Mouse (Mus musculus): Measurements from ENCODE around the gene Klf16.

Klf16 gene

GRCm38 (mm10) chr10:80576351-80577194 is 548 bp downstream of the Klf16 start:
- in situ Hi-C loops (cut with MboI, MseI): loop anchor here (5.0 kb wide), 1 partner anchor 106 kb away; no protein-coding TSS in a partner anchor

DNA sequence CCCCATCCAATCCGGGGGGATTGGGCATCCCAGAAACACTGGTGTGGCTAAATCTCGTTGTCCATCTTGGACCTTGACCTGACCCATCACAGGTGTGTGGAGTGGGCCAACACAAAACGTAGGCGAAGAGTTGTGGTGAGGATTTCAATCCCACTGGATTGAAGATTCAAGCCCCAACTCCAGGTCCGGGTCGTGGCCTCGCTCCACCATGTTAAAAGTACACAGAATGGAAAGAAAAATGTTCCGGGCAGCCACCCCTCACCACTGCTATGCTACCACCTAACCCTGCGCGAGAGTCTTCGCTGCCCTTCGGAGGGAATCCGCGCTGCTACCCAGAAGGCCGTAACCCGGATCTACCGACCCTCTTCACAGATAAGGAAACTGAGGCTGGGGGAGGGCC is 1.2 kb downstream of the Klf16 start:
- in situ Hi-C loops (cut with MboI, MseI): loop anchor here (5.0 kb wide), 1 partner anchor 106 kb away; no protein-coding TSS in a partner anchor

DNA sequence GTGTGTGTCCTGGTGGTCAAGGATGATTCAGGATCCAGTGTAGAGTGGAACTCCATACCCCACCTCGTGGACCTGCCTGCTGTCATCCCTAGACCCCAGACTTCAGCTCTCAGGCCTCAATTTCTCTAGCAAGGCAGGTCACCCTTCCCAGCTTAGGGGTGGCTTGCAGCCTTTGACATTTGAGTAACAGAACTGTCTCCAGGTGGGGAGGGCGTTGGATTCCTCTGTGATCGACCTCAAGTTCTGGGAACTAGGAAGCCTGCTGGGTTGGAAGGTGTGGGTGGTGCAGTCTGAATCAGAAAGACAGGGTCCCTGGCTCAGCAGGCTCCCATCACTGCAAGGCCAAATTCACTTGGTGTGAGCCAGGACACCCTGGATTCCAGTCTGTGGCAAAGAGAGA is 2.2 kb downstream of the Klf16 start:
- in situ Hi-C loops (cut with MboI, MseI): loop anchor here (5.0 kb wide), 1 partner anchor 107 kb away; no protein-coding TSS in a partner anchor

GRCm38 (mm10) chr10:80573944-80574343 is 3.2 kb downstream of the Klf16 start:
- in situ Hi-C loops (cut with MboI, MseI): no loop called here

GRCm38 (mm10) chr10:80572477-80572876 is 4.6 kb downstream of the Klf16 start:
- in situ Hi-C loops (cut with MboI, MseI): no loop called here

- in situ Hi-C loops (cut with MboI, MseI): no loop called here
Measured at GRCm38 (mm10) chr10:80570871-80571836, 6.0 kb downstream of the Klf16 start.

DNA sequence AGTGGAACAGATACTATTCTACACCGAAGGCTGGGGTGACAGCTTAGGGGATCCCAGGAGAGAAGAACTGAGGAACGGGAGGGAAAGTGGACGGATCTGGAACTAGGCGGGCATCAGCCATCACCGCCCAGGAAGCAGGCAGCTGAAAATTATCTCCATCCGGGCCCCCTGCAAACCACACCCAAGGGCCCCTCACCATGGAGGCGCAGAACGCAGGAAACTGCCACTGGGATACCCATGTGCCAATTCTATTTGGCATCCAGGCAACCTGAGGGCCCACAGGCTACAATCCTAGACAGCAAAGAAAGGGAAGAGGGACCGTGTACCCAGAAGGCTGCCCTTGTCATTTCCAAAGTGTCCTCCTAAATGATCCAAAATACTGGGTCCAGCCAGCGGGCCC is 6.7 kb downstream of the Klf16 start:
- in situ Hi-C loops (cut with MboI, MseI): no loop called here

- in situ Hi-C loops (cut with MboI, MseI): no loop called here
Measured at GRCm38 (mm10) chr10:80569664-80570066, 7.5 kb downstream of the Klf16 start.

- in situ Hi-C loops (cut with MboI, MseI): no loop called here
Measured at GRCm38 (mm10) chr10:80568876-80569275, 8.2 kb downstream of the Klf16 start.

- in situ Hi-C loops (cut with MboI, MseI): no loop called here
Measured at GRCm38 (mm10) chr10:80566375-80567092, 10.6 kb downstream of the Klf16 start.

- in situ Hi-C loops (cut with MboI, MseI): no loop called here
Measured at GRCm38 (mm10) chr10:80561116-80561944, 15.8 kb downstream of the Klf16 start, which contains the start of gene Rexo1. Gene Rexo1, minus strand, starts transcription at chr10:80561560.

GRCm38 (mm10) chr10:80560621-80561020 is 16.5 kb downstream of the Klf16 start:
- in situ Hi-C loops (cut with MboI, MseI): no loop called here

DNA sequence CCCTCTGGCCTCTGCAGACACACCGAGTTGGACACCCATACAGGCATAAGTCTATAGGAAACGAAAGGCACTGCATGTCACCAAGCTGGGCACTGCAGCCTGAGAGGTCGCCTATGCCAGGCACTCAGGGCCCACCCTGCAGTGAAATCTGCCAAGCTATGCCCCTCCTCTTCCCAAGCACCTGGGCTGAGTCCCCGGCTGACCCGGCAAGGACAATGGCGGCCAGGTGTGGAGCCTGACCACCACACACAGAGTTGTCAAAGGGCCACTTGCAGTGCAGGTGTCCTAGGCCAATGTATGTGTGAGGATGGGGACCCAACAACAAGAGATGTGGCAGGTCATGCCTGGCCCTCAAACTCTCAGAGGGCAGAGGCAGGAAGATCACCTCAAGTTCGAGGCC is 17.7 kb downstream of the Klf16 start:
- in situ Hi-C loops (cut with MboI, MseI): no loop called here

DNA sequence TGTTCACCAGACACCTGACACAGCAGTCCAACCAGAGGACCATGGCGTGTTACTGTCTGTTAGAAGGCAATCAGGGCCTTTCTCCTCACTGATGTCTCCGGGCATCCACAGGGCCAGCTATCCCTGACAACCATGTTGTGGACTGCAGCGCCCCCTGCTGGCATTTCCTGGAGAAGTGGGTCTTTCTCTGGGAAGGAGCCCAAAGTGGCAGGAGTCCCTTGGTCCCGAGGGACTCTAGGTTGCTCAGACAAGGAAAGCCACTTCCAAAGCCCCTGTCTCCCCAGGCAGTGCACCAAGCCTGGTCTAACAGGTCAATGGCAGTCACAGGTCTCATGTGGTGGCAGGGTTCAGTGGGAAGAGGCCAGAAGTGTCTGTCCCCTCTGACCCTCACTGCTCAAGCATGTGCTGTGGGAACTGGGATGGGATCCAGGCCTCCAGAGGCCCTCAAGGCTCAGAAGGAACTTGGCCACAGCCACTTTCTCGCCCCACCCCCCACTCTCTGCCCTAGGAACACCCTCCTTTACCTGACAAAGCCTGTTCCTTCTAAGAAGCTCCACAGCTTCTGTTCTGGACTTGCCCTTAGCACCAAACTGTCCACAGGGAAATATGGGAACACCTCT is 19.7 kb downstream of the Klf16 start:
- in situ Hi-C loops (cut with MboI, MseI): no loop called here

- in situ Hi-C loops (cut with MboI, MseI): no loop called here
Measured at GRCm38 (mm10) chr10:80553997-80554396, 23.1 kb downstream of the Klf16 start.

DNA sequence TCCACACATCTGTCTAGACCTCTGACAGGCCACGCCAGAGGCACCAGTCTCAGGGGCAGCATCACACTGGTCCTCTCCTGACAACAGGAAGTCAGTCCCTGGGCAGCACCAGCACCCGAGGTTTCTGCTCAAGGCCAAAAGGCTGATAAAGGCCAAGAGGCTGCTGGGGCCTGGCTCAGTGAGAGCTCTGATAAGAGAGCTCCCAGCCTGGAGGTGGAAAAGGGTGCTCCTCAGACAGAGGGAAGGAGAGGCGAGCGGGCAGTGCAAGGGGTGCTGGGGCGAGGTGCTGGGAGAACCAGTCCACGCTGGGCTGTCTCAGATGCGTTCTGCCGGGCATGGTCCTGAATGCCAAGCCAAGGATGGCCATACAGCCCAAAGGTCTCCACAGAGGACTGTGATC is 23.5 kb downstream of the Klf16 start:
- in situ Hi-C loops (cut with MboI, MseI): no loop called here

GRCm38 (mm10) chr10:80552364-80552763 is 24.8 kb downstream of the Klf16 start:
- in situ Hi-C loops (cut with MboI, MseI): no loop called here

DNA sequence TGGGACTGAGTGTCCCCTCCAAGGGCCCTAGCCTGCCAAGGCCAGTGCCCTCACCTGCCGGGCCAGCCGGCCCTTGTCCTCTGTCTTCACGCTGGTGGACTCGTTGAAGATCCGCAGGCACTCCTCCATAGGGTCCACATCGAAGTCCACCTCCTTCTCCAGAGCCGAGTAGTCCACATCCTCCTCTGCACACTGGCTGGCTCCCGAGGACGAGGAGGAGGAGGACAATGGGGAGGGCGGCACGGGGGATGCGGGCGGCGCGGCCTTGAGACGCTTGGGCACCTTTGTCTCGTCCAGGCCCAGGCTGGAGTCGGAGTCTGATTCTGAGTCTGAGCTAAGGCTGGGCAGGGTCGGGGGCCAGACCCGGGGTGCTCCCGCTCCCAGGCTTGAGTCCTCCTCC is 27.8 kb downstream of the Klf16 start:
- in situ Hi-C loops (cut with MboI, MseI): no loop called here

DNA sequence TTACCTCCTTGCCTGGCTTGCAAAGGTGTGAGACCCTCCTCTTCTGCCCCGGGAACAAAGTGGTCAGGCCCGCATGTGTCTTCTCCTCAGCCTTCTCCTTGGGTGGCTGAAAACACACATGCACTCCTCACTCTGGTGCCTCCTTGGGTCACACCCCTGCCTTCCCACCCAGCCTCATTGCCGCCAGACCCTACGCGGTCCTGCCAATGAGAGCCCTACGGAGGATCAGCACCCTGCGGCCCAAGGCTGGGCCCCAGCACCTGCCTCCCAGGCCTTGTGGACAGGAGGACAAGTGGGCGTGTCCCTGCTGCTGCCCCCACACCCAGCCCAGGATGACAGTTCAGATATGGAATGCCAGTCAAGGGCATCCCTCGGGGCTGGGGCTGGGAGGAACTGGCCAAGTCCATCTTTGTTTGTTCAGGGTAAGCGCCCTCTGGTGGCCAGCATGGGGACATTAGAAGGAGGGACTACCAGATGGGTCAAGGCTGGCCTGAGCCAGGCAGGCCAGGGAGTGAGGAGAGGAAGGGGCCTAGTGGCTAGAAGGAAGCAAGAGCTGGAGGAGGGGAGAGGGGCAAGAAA is 28.6 kb downstream of the Klf16 start:
- in situ Hi-C loops (cut with MboI, MseI): no loop called here

- in situ Hi-C loops (cut with MboI, MseI): no loop called here
Measured at GRCm38 (mm10) chr10:80547539-80547938, 29.6 kb downstream of the Klf16 start.

Measured in regulatory T cell (primary cell).